17 mouse cellular contexts compared by ENCODE assay signal in the genomic region with DNA sequence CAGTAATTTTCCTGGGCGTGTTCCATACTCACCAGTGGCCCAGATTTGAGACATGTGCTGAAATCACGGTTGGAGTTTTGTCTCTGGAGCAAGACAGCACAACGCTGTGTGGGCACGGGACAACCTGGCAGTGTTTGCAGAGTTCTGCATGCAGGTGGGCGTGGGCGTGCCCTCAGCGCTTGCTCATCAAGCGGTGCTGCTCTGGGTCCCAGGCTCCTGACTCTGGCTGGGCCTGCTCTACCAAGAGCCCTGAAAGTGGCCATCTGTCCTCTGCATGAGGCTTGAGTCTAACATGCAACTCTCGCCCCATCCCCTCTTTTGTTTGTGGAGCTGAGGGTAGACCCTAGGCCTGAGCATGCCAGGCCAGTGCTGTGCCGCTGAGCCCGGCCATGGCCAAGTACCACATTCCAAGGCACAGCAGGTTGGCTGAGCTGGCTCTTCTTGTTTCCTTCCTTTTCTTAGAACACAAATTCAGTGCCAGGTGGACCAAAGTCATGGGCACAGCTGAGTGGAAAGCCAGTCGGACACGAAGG. TPM values are rescaled to one million over a fixed set of nuclear protein-coding genes. Genes with fewer than 3 reads are reported as not detected.
DNase-seq lines count a peak whose midpoint lies in the region; ATAC-seq and TF ChIP-seq lines count a peak whose summit lies in the region.
"Had no signal": no experiment of that assay in that cellular context is flagged by ENCODE, and none has a peak within 500 bp of the region (broad histone marks: within the 10 kb centered on the region; RNA-seq: fewer than 3 reads in every experiment).

No protein-coding gene starts in this region.

- peak overlapping the region; percentile 83 for H3K27ac ChIP-seq in gastrocnemius, adult 2 months
- H3K27ac ChIP-seq in olfactory bulb, adult 2 months (ENCODE audit: insufficient read depth, low read depth, low read length), result peak overlapping the region; percentile 49
- H3K27ac ChIP-seq in midbrain, embryonic 16.5 days (ENCODE audit: low read length), result no peak overlapping the region
- H3K27ac ChIP-seq: limb, embryonic 13.5 days; lung, embryonic 15.5 days; midbrain, embryonic 10.5 days; neural tube, embryonic 13.5 days had no signal

- H3K4me2 ChIP-seq in midbrain, embryonic 16.5 days (ENCODE audit: low read length), result no peak overlapping the region
- H3K4me2 ChIP-seq: limb, embryonic 13.5 days; lung, embryonic 15.5 days; neural tube, embryonic 13.5 days had no signal

- H3K4me3 ChIP-seq in gastrocnemius, adult 2 months, result no peak overlapping the region; the same call in 1 of the 2 replicates
- no peak overlapping the region for H3K4me3 ChIP-seq in olfactory bulb, adult 2 months (ENCODE audit: insufficient read depth, low read depth, low read length)
- H3K4me3 ChIP-seq in midbrain, embryonic 16.5 days (ENCODE audit: low read depth, low read length), result no peak overlapping the region
- H3K4me3 ChIP-seq: erythroblast, embryonic 14.5 days; limb, embryonic 13.5 days; lung, embryonic 15.5 days; midbrain, embryonic 10.5 days; neural tube, embryonic 13.5 days had no signal

- no peak overlapping the region for H3K9ac ChIP-seq in midbrain, embryonic 16.5 days (ENCODE audit: low read depth, low read length)
- H3K9ac ChIP-seq: limb, embryonic 13.5 days; lung, embryonic 15.5 days; neural tube, embryonic 13.5 days had no signal

- H3K4me1 ChIP-seq in olfactory bulb, adult 2 months (ENCODE audit: control insufficient read depth, insufficient read depth, low read length), result peaks cover 50% of the 10 kb centered on the region
- peaks cover 13% of the 10 kb centered on the region for H3K4me1 ChIP-seq in midbrain, embryonic 16.5 days (ENCODE audit: control insufficient read depth, insufficient read depth, low read length)
- H3K4me1 ChIP-seq: limb, embryonic 13.5 days had no signal

- DNase-seq in gastrocnemius, adult 2 months, result peak; percentile 62
- DNase-seq in gastrocnemius, postnatal 25 days, result no peak
- peak; percentile 67 for DNase-seq in cerebellum, adult 8-10 months
- DNase-seq in layer of hippocampus, adult 9-11 months, result peak; percentile 85
- DNase-seq in thymus, postnatal 25 days, result no peak
- DNase-seq: adrenal gland, postnatal 25 days; heart, adult 18-20 months; heart, postnatal 4 days; thymus, adult 18-20 months had no signal

- no peaks in the 10 kb centered on the region for H3K9me3 ChIP-seq in midbrain, embryonic 16.5 days (replicated peaks; ENCODE audit: control insufficient read depth, low read length, poor library complexity, severe bottlenecking)
- H3K9me3 ChIP-seq: limb, embryonic 13.5 days; lung, embryonic 15.5 days; midbrain, embryonic 10.5 days; neural tube, embryonic 13.5 days had no signal

- no peaks in the 10 kb centered on the region for H3K27me3 ChIP-seq in midbrain, embryonic 16.5 days (ENCODE audit: control insufficient read depth, insufficient read depth, low read depth, low read length)
- H3K27me3 ChIP-seq: limb, embryonic 13.5 days; lung, embryonic 15.5 days; neural tube, embryonic 13.5 days had no signal

- TF ChIP-seq POLR2A in olfactory bulb, adult 2 months (IDR thresholded peaks at IDR 0.05; ENCODE audit: insufficient read depth, low read depth, low read length), result no peak

- no peak for ATAC-seq in monocyte, adult 5-6 weeks (replicated peaks; ENCODE audit: insufficient number of reproducible peaks, low FRiP score, low TSS enrichment, poor library complexity, severe bottlenecking)
- ATAC-seq in midbrain, embryonic 16.5 days, result no peak

- whole genome bisulfite sequencing in olfactory bulb, adult 2 months, result 47% methylated on average over 13 of the region's 13 CpGs
- WGBS in midbrain, embryonic 16.5 days, result 97% methylated on average over 13 of the region's 13 CpGs

- H3K36me3 ChIP-seq in midbrain, embryonic 16.5 days (ENCODE audit: control insufficient read depth, insufficient read depth, low read length), result peaks cover 31% of the 10 kb centered on the region

- intact Hi-C loops in gastrocnemius, adult 2 months (cut with DNase I), result no loop called here

- no peak for TF ChIP-seq CTCF in gastrocnemius, adult 2 months (IDR thresholded peaks at IDR 0.05)
- no peak for TF ChIP-seq CTCF in olfactory bulb, adult 2 months (IDR thresholded peaks at IDR 0.05; ENCODE audit: insufficient read depth, low read depth, low read length)

RNA-seq across cellular contexts. Expression of gene Prrc2b, which starts 36.2 kb away (rescaled TPM):
- 10 to 100 TPM; 76.4 to 86.9 TPM for total RNA-seq in gastrocnemius, adult 2 months (2021)
- total RNA-seq in gastrocnemius, postnatal 25 days (2021), result 10 to 100 TPM; 67.0 to 69.6 TPM
- polyA plus RNA-seq in olfactory bulb, adult 2 months (2012; ENCODE audit: insufficient read depth, insufficient read length, low replicate concordance, missing spikeins), result 70.7 and 86.2 TPM in 2 replicates
- total RNA-seq in monocyte, adult 5-6 weeks (2017), result 13.3 to 55.4 TPM (median 22.1 TPM) in 3 replicates
- 69.8 and 77.9 TPM in 2 replicates for polyA plus RNA-seq in midbrain, embryonic 16.5 days (2015; fragmentation: Nextera tagmentation; extraction: Ambion mirVana)

RNA-seq across cellular contexts. Expression of gene Pomt1, which starts 49.3 kb away (rescaled TPM):
- 10 to 100 TPM; 11.5 TPM for total RNA-seq in gastrocnemius, adult 2 months (2021)
- total RNA-seq in gastrocnemius, postnatal 25 days (2021), result 10 to 100 TPM; 13.7 to 14.7 TPM
- not detected in 2 replicates for polyA plus RNA-seq in olfactory bulb, adult 2 months (2012; ENCODE audit: insufficient read depth, insufficient read length, low replicate concordance, missing spikeins)
- total RNA-seq in monocyte, adult 5-6 weeks (2017), result 3.8 to 10.1 TPM (median 8.4 TPM) in 3 replicates
- polyA plus RNA-seq in midbrain, embryonic 16.5 days (2015; fragmentation: Nextera tagmentation; extraction: Ambion mirVana), result 36.4 and 36.5 TPM in 2 replicates

Comparison
In these comparisons a context has a peak if more than half of its experiments do, and no peak if none do; other contexts are left out.
1. DNase-seq: peak in gastrocnemius, adult 2 months (single experiment), cerebellum, adult 8-10 months (single experiment) and layer of hippocampus, adult 9-11 months (single experiment); none in gastrocnemius, postnatal 25 days (single experiment) and thymus, postnatal 25 days (single experiment).